Mouse (Mus musculus): ENCODE measurements around the gene Grm1.

The Grm1 gene

DNA sequence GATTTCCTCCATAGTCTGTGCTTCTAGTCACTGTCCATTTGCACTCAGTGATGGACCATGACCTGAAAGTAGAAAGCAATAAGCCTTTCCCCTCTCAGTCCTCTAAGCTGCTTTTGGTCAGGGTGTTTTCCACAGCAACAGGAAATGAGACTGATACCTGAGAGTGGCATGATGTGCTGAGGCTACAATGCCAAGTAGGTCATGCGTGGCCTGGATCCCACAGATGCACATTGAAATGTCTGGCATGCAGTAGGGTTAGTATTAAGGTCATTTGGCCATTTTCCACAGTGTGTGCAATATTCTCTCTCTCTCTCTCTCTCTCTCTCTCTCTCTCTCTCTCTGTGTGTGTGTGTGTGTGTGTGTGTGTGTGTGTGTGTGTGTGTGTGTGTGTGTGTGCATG lies 254.8 kb downstream of the Grm1 start:
- DNase-seq (ENCODE audit: low read depth), result no peak

DNA sequence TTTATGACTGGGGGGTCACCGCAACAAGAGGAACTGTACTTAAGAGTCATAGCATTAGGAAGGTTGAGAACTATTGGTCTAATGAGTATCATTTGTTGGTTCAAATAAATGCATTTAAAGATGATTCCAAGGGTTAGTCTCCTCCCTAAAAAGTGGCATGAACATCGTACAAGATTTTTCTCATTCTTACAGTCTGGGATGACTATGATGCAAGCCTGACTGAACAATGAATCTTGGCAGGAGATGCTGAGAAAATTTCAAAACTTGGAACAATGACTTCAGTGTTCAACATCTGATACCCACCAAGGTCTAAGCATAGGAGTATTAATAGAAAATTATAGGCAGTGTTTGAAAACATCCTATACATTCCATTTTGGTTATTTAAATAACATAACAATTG lies 264.1 kb downstream of the Grm1 start:
- DNase-seq (ENCODE audit: low read depth), result no peak

DNA sequence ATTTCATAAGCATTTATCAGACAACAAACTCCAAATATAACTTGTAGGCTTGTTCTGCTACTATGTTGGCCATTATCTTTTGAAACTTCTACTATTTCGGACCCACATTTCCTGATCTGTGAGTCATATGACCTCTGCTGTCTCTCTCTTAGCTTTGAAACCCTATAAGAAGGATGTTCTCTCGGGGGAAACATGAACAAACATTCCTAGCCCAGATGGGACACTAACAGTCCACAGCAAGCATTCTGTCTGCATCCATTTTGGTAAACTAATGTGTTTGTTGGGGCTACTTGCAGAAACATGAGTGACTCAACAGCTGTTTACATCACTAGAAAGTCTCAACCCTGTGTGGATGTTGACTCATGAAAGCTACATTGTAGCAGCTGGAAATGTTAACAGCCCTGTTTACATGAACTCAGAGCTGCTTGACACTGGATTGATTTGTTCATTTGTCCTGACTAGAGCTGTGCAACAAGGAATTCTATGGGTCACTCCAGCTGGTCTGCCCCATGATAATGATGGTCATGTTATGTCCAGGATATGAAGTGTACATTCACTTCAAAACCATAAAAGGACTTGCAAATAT lies 267.4 kb downstream of the Grm1 start:
- DNase-seq (ENCODE audit: low read depth), result no peak

DNA sequence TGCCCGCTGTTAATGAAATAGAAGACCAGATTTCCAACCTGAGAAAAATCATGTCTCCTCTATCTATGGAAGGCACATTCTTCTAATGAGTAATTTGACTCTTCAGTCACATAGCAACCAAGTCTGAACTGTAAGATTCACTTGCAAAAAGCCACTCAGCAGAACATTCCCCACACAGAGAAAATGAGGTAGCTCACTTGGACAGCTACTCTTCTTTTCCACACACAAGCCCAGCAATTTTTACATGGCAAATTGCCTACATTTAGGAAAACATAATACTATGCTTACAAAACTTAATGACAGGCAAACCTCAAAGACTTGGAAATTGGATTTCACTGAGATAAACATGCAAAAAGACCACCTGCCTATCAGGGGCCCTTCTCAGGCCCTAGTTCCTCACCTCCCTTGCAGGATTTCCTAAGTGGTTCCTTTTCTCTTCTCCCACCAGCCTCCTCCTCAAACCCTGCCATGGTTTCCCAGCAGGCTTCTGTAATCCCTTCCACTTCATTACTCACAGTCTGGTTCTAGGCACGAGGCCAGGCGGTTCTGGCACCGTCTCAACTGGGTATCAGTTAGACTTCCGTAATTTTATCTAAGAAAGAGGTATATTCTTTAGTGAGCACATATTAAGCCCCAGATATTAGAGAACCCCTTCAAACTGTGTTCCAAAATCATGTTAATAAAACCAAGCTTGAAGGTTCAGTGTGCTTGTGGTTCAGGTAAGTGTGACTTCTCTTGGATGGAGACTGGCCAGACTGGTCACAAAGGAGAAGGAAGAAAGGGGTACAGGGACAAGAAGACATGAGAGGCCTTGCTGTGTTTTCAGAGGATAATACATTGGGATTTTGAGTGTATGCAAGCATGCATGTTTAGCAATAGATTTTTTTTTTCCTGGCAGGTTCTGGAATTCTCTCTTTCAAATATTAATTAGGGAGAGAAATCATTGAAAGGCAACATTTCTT lies 269.1 kb downstream of the Grm1 start:
- no peak for DNase-seq (ENCODE audit: low read depth)

DNA sequence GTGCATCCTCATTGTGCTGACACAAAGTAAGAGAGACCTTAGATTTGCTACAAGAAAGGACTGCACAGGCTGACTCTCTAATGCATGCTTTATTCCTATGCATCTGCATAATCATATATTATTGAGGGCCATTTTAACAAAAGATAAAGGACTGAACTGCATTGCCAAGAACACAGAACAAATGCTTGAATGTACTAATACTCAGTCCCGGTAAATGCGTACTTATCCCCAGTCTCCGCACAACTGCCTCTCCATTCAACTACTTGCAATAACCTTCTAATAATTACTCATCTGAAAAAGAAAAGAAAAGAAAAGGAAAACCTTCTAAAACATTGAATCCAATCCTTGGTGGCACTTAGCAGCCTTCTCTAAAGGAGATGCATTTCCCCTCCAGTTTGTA lies 272.4 kb downstream of the Grm1 start:
- no peak for DNase-seq (ENCODE audit: low read depth)

DNA sequence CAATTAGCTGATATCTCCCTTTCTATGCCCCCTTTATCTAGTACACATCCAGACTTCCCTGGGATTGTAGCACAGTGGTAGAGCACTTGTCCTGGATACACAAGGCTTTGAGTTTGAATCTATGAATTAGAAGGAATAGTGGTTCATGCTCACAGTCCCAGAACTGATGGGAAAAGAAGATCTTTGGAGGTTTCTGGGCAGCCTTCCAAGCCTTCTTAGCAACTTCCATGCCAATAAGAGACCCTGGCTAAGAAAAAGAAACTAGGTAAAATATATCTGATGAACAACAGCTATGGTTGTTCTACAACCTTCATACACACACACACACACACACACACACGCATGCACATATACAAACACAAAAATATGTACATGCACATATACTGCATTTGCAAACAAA lies 286.8 kb downstream of the Grm1 start:
- no peak for DNase-seq (ENCODE audit: low read depth)

DNA sequence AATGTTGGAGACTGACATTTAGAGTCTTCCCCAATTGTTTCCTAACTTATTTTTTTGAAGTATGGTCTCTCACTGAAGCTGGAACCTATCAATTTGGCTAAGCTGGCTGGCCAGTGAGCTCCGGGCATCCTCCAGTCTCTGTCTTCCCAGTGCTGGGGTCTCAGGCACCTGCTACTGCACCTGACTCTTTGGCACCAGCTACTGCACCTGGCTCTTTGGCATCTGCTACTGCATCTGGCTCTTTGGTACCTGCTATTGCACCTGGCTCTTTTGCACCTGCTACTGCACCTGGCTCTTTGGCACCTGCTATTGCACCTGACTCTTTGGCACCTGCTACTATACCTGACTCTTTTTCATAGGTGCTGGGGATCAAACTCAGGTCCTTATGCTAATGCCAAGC lies 291.7 kb downstream of the Grm1 start:
- DNase-seq (ENCODE audit: low read depth), result no peak

DNA sequence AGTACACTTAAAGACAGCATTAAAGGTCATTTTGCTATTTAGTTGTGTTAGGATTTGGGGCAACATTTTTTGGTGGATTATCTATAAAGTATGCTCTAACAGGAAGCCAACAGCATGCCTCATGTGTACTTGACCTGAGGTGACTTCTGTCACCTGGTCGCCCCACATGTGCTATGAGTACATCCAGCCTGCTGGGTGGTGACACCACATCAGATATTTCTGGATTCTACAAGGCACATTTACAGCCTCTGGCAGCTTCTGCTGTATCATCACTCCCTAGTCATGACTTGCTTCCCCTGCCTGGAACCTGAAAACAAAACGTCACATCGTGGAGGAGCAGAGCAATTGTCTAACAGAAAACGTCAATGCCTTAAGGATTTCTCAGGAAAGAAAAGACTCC lies 292.2 kb downstream of the Grm1 start:
- DNase-seq (ENCODE audit: low read depth), result no peak

DNA sequence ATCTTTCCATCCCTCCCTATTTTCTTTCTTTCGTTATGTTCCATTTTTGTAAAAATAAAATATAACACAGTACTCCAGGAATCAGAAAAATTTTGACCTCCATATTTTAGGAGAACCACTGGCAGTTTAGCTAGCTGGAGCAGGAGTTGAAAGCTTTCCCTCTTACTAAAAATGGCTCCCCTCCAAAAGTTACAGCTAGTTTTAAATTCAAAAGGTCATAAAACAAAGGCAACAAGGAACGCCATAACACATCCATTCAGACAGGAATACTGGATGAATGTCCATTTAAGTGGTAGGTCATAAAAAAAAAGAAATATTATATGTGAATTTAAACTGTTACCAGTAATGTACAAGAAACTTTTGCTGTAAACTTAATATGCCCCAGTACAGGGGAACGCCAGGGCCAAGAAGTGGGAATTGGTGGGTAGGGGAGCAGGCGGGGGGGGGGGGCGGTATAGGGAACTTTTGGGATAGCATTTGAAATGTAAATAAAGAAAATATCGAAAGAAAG lies 294.2 kb downstream of the Grm1 start:
- no peak for DNase-seq (ENCODE audit: low read depth)

DNA sequence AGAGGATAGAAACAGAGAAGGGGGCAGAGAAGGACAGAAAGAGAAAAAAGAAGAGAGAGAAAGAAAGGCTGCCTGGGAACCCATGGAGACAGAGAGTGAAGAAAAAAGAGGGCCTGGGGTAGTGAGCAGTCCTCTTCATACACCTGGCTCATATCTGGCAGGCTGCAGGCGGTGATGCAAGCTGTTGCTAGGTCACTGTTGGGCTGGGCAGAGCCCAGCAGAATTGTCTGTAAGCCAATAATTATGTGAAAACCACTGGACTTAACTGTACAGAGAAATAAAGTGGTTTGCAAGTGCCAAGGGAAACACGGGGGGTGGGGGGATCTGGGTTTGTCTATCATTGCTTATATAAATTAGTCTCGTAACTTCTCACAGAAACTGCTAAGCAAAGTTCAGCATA lies 297.0 kb downstream of the Grm1 start:
- no peak for DNase-seq (ENCODE audit: low read depth)

DNA sequence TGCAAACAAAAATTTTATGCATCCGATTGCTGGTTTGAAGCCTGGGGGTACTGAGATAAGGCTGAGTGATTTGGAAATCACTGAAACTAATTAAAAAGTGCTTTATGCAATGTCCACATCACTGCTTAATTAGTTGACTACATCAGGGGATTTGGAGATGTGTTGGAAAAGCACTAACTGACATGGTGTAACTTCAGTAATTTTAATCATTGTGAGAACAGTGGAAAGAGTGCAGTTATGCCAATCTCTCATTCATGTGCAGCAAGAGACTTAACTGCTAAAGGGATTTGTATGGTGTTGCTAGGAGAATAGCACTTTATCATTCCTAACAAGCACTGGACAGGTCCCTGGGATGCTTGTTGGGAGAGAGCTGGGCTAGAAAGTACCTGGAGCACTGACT lies 307.3 kb downstream of the Grm1 start:
- no peak for DNase-seq (ENCODE audit: low read depth)

DNA sequence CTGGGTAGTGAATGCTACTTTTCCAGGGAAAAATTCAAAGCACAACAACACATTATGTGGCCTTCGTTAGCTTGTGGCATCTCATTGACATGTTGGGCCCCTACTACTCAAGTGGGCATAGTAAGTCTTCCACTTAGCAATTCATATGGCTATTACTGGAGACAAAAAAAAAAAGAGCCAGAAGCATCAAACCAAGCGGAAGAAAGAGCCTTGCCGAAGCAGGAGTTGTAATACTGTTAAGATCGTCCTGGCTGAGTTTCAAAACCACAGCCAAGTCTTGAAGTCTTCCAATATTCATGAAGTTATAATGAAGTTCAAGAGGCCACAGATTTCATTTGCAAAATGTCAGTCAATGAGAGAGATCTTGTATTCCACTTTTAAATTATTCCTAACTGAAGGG lies 319.1 kb downstream of the Grm1 start:
- no peak for DNase-seq (ENCODE audit: low read depth)

DNA sequence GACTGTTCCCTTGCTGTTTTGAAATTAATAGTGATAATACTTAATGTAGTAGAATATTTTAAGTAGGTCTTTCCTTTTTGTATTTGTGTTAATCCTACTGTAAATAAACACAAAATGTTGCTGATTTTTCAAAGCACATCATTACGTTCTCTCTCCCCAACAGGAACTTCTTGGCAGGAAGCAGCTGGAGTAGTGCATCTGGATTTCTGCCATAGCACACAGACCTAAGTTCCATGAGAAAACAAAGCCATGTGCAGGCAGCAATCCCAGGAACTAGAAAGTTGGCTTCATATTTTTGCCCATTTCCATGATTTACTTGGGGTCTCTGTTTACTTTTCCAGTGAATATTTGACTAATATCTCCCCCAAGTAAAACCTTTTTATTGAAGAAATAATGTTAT lies 320.9 kb downstream of the Grm1 start:
- no peak for DNase-seq (ENCODE audit: low read depth)

DNA sequence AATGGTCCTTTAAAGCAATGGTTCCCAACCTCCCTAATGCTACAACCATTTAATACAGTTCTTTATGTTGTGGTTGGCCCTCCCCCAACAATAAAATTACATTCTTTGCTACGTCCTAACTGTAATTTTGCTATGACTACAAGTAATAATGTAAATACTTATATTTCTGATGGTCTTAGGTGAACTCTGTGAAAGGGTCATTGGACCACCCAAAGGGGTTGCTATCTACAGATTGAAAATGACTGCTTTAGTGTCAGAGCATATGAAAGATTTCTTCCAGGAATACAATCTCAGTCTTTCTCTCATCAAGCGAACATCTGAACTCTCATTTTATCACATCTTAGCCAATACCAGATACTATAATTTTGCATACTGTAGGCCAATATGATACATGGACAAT lies 321.4 kb downstream of the Grm1 start:
- DNase-seq (ENCODE audit: low read depth), result no peak

DNA sequence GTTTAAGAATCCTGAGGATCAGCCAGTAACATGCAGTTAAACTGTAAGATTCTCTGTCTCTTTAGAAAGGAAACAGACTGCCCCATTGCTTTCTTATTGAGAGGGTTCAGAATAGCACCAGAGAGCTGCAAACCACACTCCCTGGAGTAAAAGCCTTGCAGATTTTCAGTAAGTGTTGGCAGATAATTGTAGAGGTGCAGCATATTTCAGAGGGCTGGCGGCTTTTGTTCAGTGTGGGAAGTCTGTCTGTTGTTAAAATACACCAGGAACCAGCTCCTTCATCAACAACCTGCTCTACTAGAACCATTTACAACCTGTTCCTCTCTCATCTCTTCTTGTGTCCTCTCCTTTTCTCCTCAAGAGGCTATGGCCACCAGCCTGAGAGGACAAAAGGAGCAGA lies 331.1 kb downstream of the Grm1 start:
- no peak for DNase-seq (ENCODE audit: low read depth)

DNA sequence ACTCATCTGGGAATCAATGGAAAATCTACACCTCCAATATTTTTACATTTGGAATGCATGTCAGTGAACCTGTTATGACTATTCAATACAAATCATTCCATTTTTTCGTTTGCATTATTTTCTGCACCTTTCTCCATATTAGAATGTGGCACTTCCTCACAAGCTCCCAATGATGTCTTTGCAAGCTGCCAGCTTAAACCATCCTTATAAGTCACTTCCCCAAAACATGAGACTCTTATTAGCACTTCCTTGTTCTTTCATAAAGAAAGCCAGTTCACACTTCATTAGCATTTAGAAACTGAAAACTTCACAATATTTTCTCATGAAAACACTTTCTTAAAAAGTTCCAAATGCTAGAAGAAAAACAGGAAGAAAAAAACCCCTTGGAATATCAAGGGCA lies 338.1 kb downstream of the Grm1 start:
- DNase-seq (ENCODE audit: low read depth), result no peak

DNA sequence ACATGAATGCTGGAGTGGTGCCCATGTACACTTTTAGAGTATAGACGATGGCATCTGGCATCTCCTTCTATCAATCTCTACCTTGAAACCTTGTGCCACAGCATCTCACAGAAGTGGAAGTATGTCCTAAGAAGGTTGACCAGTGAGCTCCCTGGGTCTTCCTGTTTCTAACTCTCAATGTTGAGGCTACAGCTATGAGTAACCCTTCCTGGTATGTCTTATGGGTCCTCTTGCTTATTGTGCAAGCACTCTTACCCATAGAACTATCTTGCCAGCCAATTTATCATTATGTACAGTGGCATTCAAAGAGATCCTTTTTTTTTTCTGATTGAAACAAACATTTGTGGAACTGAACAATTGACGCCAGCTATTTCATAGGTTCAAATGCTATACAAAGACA lies 340.0 kb downstream of the Grm1 start:
- no peak for DNase-seq (ENCODE audit: low read depth)

DNA sequence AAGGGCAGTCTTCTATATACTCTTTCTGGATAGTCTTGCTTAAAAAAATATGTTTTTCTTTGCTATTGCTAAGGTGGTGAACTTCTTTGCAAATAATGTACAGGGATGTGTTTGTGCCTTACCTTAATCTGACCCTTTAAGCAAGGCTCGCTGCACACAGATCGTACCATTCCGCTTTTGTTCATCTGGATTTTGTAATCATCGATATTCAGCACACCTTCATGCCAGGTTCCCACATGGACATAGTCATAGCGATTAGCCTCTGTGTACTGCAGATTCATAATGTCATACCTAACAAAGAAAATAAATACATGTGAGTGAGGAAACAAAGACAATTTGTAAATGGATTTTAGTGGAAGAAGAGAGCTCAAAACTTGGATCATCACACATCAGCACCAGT lies 340.8 kb downstream of the Grm1 start:
- no peak for DNase-seq (ENCODE audit: low read depth)

DNA sequence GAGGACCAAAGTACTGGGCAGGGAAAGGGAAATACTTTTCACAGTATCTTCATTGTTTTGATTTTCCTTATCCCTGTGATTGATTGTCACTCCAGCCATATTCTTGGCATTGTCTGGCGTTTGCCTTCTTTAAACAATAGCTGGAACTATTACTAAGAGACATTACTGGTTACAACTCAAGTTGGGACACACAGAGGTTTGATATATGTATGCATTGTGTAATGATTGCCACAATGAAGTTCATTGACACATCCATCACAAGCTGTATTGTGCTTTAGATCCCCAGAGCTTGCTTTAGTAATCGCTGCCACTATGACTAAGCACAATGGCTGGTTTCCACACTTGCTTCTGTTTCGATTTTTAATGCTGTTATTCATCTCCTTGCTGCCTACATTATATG lies 341.4 kb downstream of the Grm1 start:
- no peak for DNase-seq (ENCODE audit: low read depth)

DNA sequence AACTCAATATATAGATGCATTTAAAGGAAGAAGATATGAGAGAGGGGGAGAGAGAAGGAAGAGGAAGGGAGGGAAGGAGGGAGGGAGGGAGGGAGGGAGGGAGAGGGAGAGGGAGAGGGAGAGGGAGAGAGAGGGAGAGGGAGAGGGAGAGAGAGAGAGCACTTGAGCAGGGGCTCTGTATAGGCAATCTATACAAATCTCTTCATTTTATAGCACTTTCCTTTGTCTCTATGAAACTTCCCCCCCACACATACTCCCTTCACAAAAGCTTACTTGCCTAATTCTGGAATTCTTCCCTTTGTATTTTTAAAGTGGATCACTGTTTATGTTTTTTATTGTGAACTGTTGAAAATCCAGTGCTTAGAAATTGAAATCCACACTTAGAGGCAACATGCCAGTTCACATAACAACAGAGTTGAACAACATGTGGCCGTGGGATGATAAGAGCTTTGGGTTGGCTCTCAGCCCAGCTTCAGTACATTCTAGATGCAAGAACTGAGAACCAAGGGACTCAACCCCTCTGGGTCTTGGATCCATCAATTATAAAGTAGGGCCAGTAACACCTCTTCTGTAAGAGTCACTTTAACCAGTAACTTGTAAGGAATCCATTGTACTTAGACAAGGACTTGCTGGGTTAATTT lies 345.0 kb downstream of the Grm1 start:
- no peak for DNase-seq (ENCODE audit: low read depth)

DNA sequence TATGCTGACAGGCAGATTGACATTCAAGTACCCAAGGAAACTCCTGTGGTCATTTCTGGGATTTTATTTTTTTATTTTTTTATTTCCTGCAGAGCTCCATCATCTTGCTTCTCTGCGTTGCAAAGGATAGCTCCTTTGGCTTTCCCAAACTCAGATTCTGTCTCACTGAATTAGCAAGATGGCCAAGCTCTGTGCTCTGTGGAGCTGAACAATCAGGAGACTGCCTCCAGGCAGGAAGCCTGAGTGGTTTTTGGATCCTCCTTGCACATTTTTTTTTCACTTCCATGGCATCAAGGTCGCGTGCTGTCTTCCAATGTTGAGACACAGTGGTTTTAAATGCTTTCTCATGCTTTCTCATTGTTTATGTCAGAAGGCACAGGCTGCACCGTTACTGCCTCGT lies 347.6 kb downstream of the Grm1 start:
- DNase-seq (ENCODE audit: low read depth), result no peak

DNA sequence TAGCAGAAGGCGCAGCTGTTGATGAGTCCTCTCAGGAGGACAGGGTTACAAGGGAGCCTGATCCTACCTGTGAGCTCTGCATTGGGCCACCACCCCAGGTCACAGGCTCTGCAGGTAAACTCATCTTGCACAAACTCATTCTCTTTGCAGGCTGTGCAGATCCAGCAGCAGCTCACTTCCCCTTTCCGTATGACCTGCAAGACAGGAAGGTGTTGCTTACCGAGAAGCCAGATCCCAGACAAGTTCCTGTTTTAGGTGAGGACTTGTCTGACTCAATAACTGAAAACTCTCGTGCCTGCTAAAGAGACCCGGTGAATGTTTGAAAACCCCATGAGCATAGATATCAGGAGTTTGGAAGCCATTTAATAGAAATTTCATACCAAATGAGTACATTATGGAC lies 349.1 kb downstream of the Grm1 start:
- no peak for DNase-seq (ENCODE audit: low read depth)

DNA sequence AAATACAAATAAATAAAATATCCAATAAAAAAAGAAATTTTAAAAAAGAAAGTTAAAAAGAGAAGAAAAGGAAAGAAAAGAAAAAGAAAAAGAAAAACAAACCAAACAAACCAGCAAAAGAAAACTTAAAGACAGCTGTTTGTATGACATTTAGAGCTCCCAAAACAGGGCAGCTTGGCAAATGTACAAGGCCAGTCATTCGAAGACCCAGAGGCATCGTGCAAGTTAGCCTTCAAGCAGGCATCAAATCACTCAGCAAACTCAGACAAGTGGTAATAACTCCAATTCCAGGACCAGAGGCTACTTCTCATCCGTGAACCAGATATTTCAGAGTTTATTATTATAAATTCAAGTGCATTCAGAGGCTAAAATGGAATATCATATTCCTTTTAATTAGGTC lies 355.7 kb downstream of the Grm1 start:
- no peak for DNase-seq (ENCODE audit: low read depth)

Measured in c-Kit-positive CD71-positive TER-119-negative erythroid progenitor cells, embryonic 14.5 days (primary cell).